Mouse (Mus musculus) neutrophil, adult 83 days (primary cell): ENCODE measurements around the gene Gm17469. TPM values are rescaled to one million over a fixed set of nuclear protein-coding genes. Genes with fewer than 3 reads are reported as not detected.

Experiments used
- total RNA-seq, 2 experiments: library from RNA; stranded (reverse); gene quantifications; one replicate each; pipeline ENCODE4 v1.2.4; 2023

Gm17469 gene
- not detected for total RNA-seq

GRCm38 (mm10) chrX:124629593-124629992 lies at the start of gene Gm17469:
Gene Gm17469 (plus strand): TSS chrX:124629893.

Other genes starting within 250 kb of the Gm17469 start
- not detected for gene Gm17584, start 129.3 kb upstream of the Gm17469 start, total RNA-seq